Mouse (Mus musculus) heart, embryonic 11.5 days (tissue): ENCODE measurements around the gene Pfdn6. TPM values are rescaled to one million over a fixed set of nuclear protein-coding genes. Genes with fewer than 3 reads are reported as not detected.
"Not testable (repeated sequence)": the region's sequence is repeated elsewhere in the genome, so short reads cannot be mapped to it uniquely, and the experiment has no call there.

Source experiments
- ATAC-seq: fragments of 200-750 bp; cut with Nextera tagmentation; replicated peaks from 2 replicates; pipeline ENCODE4 v1.8.0; 2017; ENCODE audit warnings: moderate library complexity; ENCODE audit not compliant: insufficient number of reproducible peaks, low FRiP score, low TSS enrichment
- H3K27ac ChIP-seq: fragments of 300-500 bp; sonication (generic); 2 replicates; pipeline ENCODE4 v1.5.1; 2014; ENCODE audit warnings: mild to moderate bottlenecking, low read depth, low read length
- H3K27me3 ChIP-seq: fragments of 300-500 bp; sonication (generic); 2 replicates; pipeline ENCODE4 v1.6.1; 2014; ENCODE audit warnings: mild to moderate bottlenecking, low read length, mixed read lengths; ENCODE audit not compliant: control insufficient read depth, insufficient read depth
- H3K36me3 ChIP-seq: fragments of 300-500 bp; sonication (generic); 2 replicates; pipeline ENCODE4 v1.6.1; 2014; ENCODE audit warnings: mild to moderate bottlenecking, low read length, moderate library complexity, mixed read lengths; ENCODE audit not compliant: control insufficient read depth, insufficient read depth
- H3K4me1 ChIP-seq: fragments of 300-500 bp; sonication (generic); 2 replicates; pipeline ENCODE4 v1.6.1; 2014; ENCODE audit warnings: low read length; ENCODE audit not compliant: control insufficient read depth, insufficient read depth
- H3K4me2 ChIP-seq: fragments of 300-500 bp; sonication (generic); 2 replicates; pipeline ENCODE4 v1.6.1; 2014; ENCODE audit warnings: mild to moderate bottlenecking, moderate library complexity
- H3K4me3 ChIP-seq: fragments of 300-500 bp; sonication (generic); 2 replicates; pipeline ENCODE4 v1.5.1; 2014; ENCODE audit warnings: low read depth, low read length
- H3K9ac ChIP-seq: fragments of 300-500 bp; sonication (generic); 2 replicates; pipeline ENCODE4 v1.6.1; 2014; ENCODE audit warnings: mild to moderate bottlenecking, low read depth, low read length, moderate library complexity
- H3K9me3 ChIP-seq: fragments of 300-500 bp; sonication (generic); replicated peaks from 2 replicates; pipeline ENCODE4 v1.6.1; 2016; ENCODE audit warnings: low read length; ENCODE audit not compliant: control insufficient read depth
- WGBS: fragments of 180-500 bp; shearing (Covaris S2); extraction: QIAGEN DNeasy Blood & Tissue Kit; methylation state at CpG from one replicate; pipeline ENCODE4 v1.1.7; 2014; ENCODE audit not compliant: insufficient replicate concordance; 5-methylcytosine and 5-hydroxymethylcytosine counted together
- polyA plus RNA-seq: library from polyadenylated mRNA; unstranded; fragments of >200 nt; fragmentation: Nextera tagmentation; extraction: Ambion mirVana; gene quantifications from 2 replicates; pipeline ENCODE4 v1.2.1, GENCODE M21; 2014

Pfdn6 gene
- polyA plus RNA-seq, 1 experiment from 2014 or later = 151 TPM

DNA sequence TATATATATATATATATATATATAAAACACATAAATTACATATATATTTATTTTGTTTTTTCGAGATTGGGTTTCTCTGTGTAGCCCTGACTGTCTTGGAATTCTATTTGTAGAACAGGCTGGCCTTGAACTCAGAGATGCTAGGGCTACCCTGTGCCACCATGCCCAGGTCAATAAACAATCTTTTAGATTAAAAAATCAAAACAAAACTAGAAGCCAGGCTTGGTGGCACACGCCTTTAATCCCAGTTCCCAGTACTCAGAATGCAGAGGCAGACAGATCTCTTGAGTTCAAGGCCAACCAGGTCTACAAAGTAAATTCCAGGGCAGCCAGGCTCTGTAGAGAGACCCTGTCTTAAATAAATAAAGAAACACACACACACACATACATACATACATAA lies 48.8 kb downstream of the Pfdn6 start:
- Histone ChIP-seq H3K4me3 (no peak overlapping the region), H3K9me3 (no peaks in the 10 kb centered on the region), H3K9ac (no peak overlapping the region), H3K27me3 (no peaks in the 10 kb centered on the region), H3K36me3 (0 out of 2 replicates have a peak, but pooled peaks cover under 1% of the 10 kb centered on the region), H3K27ac (no peak overlapping the region), H3K4me1 (peaks cover 7% of the 10 kb centered on the region; the same call in 1 of the 2 replicates), H3K4me2 (no peak overlapping the region)
- 60% methylated on average over 2 of the region's 2 CpGs for WGBS
- no peak for ATAC-seq

- peaks cover 7% of the 10 kb centered on the region; the same call in 1 of the 2 replicates for H3K4me1 ChIP-seq
- peaks cover 7% of the 10 kb centered on the region for H3K36me3 ChIP-seq
- H3K9me3 ChIP-seq = no peaks in the 10 kb centered on the region
- peak within 1 kb of the TSS; percentile 80 for H3K9ac ChIP-seq
- H3K27ac ChIP-seq = peak within 1 kb of the TSS; percentile 65
- ATAC-seq = peak; percentile 98
- no peaks in the 10 kb centered on the region for H3K27me3 ChIP-seq
- H3K4me3 ChIP-seq = peak within 1 kb of the TSS; percentile 65
- peak within 1 kb of the TSS; percentile 60 for H3K4me2 ChIP-seq
- under 1% methylated on average over 49 of the region's 49 CpGs for WGBS
Observed at GRCm38 (mm10) chr17:33890533-33891059, 49.5 kb downstream of the Pfdn6 start, which contains the start of gene Kifc1. Gene Kifc1 (minus strand): TSS chr17:33890661.

DNA sequence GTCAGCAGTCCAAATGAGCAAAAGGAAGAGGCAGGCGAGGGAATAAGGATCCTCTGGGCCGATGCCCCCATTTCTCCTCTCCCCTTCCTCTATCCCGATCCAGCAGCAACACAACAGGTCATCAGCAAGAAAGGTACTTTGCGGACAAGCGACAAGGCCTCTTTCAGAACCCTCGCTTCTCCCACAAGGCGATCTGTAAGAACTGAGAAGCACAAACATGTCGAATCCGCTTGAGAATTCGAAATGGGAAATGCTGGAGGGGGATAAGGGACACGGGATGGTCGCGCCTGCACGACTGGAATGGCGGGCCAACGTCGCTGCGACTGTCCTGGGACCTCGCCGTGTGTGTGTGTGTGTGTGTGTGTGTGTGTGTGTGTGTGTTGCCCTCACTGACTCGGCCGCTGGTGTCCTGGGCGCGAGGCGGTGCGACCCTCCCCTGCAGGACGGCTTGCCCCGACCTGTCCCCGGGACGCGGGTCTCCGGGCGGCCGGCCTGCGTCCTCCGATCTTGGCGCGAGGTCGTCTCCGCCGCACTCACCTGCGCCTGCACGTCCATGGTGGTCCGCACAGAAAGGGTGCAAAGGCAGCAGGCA lies 50.1 kb downstream of the Pfdn6 start:
- Histone ChIP-seq H3K9ac (peak overlapping the region; percentile 80), H3K4me3 (peak overlapping the region; percentile 65), H3K27ac (peak overlapping the region; percentile 65), H3K4me2 (peak overlapping the region; percentile 60)
- H3K4me1 ChIP-seq, H3K36me3 ChIP-seq, H3K9me3 ChIP-seq, H3K27me3 ChIP-seq: not testable (repeated sequence)
- under 1% methylated on average over 42 of the region's 44 CpGs for WGBS
- peak; percentile 37 for ATAC-seq

Other genes with a start within 250 kb of the Pfdn6 start
- 73.6 and 83.2 TPM in 2 replicates for gene March2, start 221.7 kb downstream of the Pfdn6 start, polyA plus RNA-seq
- 254 and 285 TPM in 2 replicates for gene Rab11b, start 179.8 kb downstream of the Pfdn6 start, polyA plus RNA-seq
- gene Angptl4, start 158.5 kb downstream of the Pfdn6 start, polyA plus RNA-seq = 7.6 and 10.5 TPM in 2 replicates
- 30.1 and 43.2 TPM in 2 replicates for gene Kank3, start 129.8 kb downstream of the Pfdn6 start, polyA plus RNA-seq
- 654 and 701 TPM in 2 replicates for gene Rps28, start 115.8 kb downstream of the Pfdn6 start, polyA plus RNA-seq
- gene Ndufa7, start 115.8 kb downstream of the Pfdn6 start, polyA plus RNA-seq = 457 and 481 TPM in 2 replicates
- gene Cd320, start 97.3 kb downstream of the Pfdn6 start, polyA plus RNA-seq = 60.8 and 63.9 TPM in 2 replicates
- gene Gm7029, start 66.5 kb downstream of the Pfdn6 start, polyA plus RNA-seq = not detected in 2 replicates
- gene Kifc1, start 49.7 kb downstream of the Pfdn6 start, polyA plus RNA-seq = 8.1 and 11.8 TPM in 2 replicates
- gene Platr17, start 35.2 kb downstream of the Pfdn6 start, polyA plus RNA-seq = not detected in 2 replicates
- gene Daxx, start 30.9 kb downstream of the Pfdn6 start, polyA plus RNA-seq = 26.4 and 37.0 TPM in 2 replicates
- 22.0 and 23.4 TPM in 2 replicates for gene Tapbp, start 24.4 kb downstream of the Pfdn6 start, polyA plus RNA-seq
- gene Zbtb22, start 24.4 kb downstream of the Pfdn6 start, polyA plus RNA-seq = 7.2 and 7.8 TPM in 2 replicates
- gene Rgl2, start 10.8 kb downstream of the Pfdn6 start, polyA plus RNA-seq = 25.8 and 27.8 TPM in 2 replicates
- 18.3 and 19.7 TPM in 2 replicates for gene Wdr46, start 317 bp upstream of the Pfdn6 start, polyA plus RNA-seq
- gene B3galt4, start 11.1 kb upstream of the Pfdn6 start, polyA plus RNA-seq = 2.8 and 5.9 TPM in 2 replicates
- 28.1 and 29.5 TPM in 2 replicates for gene Vps52, start 15.5 kb upstream of the Pfdn6 start, polyA plus RNA-seq
- gene Rps18, start 15.7 kb upstream of the Pfdn6 start, polyA plus RNA-seq = 1,135 and 1,150 TPM in 2 replicates
- gene H2-K1, start 60.0 kb upstream of the Pfdn6 start, polyA plus RNA-seq = 13.8 and 13.9 TPM in 2 replicates
- gene Ring1, start 84.3 kb upstream of the Pfdn6 start, polyA plus RNA-seq = 3.9 and 4.4 TPM in 2 replicates
- 29.4 and 35.5 TPM in 2 replicates for gene H2-Ke6, start 87.7 kb upstream of the Pfdn6 start, polyA plus RNA-seq
- gene Slc39a7, start 91.3 kb upstream of the Pfdn6 start, polyA plus RNA-seq = 61.4 and 67.2 TPM in 2 replicates
- gene Rxrb, start 91.5 kb upstream of the Pfdn6 start, polyA plus RNA-seq = 13.8 and 14.6 TPM in 2 replicates
- 0.31 and 0.70 TPM in 2 replicates for gene Col11a2, start 99.1 kb upstream of the Pfdn6 start, polyA plus RNA-seq
- 0.34 and 1.2 TPM in 2 replicates for gene H2-Oa, start 152.0 kb upstream of the Pfdn6 start, polyA plus RNA-seq
- gene H2-DMa, start 179.2 kb upstream of the Pfdn6 start, polyA plus RNA-seq = 6.2 and 8.1 TPM in 2 replicates
- 59.7 and 105 TPM in 2 replicates for gene Brd2, start 182.3 kb upstream of the Pfdn6 start, polyA plus RNA-seq
- gene H2-DMb2, start 203.0 kb upstream of the Pfdn6 start, polyA plus RNA-seq = 0.20 TPM in 1 of 2 replicates, not detected in the other
- gene H2-DMb1, start 212.7 kb upstream of the Pfdn6 start, polyA plus RNA-seq = 0.27 and 0.29 TPM in 2 replicates
- gene Tap1, start 247.2 kb upstream of the Pfdn6 start, polyA plus RNA-seq = 0.63 and 0.86 TPM in 2 replicates
- 0.42 and 0.59 TPM in 2 replicates for gene Psmb9, start 247.4 kb upstream of the Pfdn6 start, polyA plus RNA-seq